Mouse (Mus musculus): Measurements from ENCODE around the gene Parp1. TPM values are rescaled to one million over a fixed set of nuclear protein-coding genes. Genes with fewer than 3 reads are reported as not detected.
"Not testable (repeated sequence)": the region's sequence is repeated elsewhere in the genome, so short reads cannot be mapped to it uniquely, and the experiment has no call there.

Parp1 gene
- total RNA-seq, 4 experiments from 2014 or later, result 71.1 to 84.3 (median 79.6) TPM

- no peak for DNase-seq (ENCODE audit: low spot score in 2 of 2)
Observed at GRCm38 (mm10) chr1:180626141-180626540, 57.4 kb downstream of the Parp1 start.

DNA sequence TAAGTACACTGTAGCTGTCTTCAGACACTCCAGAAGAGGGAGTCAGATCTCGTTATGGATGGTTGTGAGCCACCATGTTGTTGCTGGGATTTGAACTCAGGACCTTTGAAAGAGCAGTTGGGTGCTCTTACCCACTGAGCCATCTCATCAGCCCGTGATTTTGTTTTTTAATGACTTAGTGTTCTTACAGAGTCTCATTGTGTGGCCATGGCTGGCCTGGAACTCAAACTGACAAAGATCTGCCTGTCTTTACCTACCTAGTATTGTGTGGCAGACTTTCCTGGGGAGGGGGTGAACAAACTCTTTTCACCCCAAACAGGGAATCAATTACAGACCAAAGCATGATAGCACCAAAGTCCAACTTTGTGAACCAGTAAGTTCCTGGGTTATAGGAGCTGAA lies 69.1 kb downstream of the Parp1 start:
- not testable (repeated sequence) for DNase-seq (ENCODE audit: low spot score in 2 of 2)

GRCm38 (mm10) chr1:180639416-180640401 lies 71.0 kb downstream of the Parp1 start:
- DNase-seq (ENCODE audit: low spot score in 2 of 2), result no peak

- peak; percentile 6 to 11 for DNase-seq (ENCODE audit: low spot score in 2 of 2)
Observed at GRCm38 (mm10) chr1:180640605-180641125, 71.9 kb downstream of the Parp1 start.

DNA sequence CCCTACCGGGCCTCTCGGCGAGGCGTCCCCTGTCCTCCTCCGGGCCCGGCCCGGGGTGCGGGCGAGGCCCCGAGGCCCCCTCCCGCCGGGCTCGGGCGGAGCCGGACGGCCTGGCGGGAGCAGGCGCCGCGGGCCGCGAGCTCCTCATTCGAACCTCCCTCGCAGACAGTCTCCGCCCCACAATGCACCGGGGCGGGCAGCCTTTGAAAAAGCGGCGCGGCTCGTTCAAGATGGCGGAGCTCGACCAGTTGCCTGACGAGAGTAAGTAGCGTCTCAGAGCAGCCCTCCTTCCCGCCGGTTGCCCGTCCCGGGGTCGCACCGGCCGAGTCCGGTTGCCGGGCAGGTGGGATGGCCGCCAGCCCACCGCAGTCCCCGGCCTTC lies 72.4 kb downstream of the Parp1 start, which contains the start of gene Lin9:
Gene Lin9 (plus strand): TSS at position 14 of the 381 bp plus-strand sequence.
- peak; percentile 74 to 88 for DNase-seq (ENCODE audit: low spot score in 2 of 2)

- peak in 1 of 2 experiments; percentile 3 for DNase-seq (ENCODE audit: low spot score in 2 of 2)
Observed at GRCm38 (mm10) chr1:180641518-180642227, 72.9 kb downstream of the Parp1 start.

- DNase-seq (ENCODE audit: low spot score in 2 of 2), result no peak
Observed at GRCm38 (mm10) chr1:180642228-180642564, 73.5 kb downstream of the Parp1 start.

Small RNA genes lying within 50 kb of the gene (microRNA-seq; reads per million reads assigned to microRNA genes)
- 0 reads per million in 2 experiments for gene Mir6904

Other genes with a start within 250 kb of the Parp1 start
- gene Itpkb, start 238.4 kb upstream of the Parp1 start, total RNA-seq (2022), result 10 to 100 TPM; 19.7 to 26.2 (median 21.4) TPM
- 100 to 1,000 TPM; 139 to 156 (median 147) TPM for gene Stum, start 85.4 kb upstream of the Parp1 start, total RNA-seq (2022)
- 1 to 10 TPM; 2.9 to 4.4 (median 4.0) TPM for gene Lin9, start 72.2 kb downstream of the Parp1 start, total RNA-seq (2022)
- gene Mixl1, start 128.1 kb downstream of the Parp1 start, total RNA-seq (2022), result not detected
- 10 to 100 TPM; 32.2 to 34.0 (median 33.1) TPM for gene Acbd3, start 157.1 kb downstream of the Parp1 start, total RNA-seq (2022)
- gene H3f3a, start 245.0 kb downstream of the Parp1 start, total RNA-seq (2022), result 100 to 1,000 TPM; 259 to 296 (median 268) TPM

Data from left cerebral cortex, adult 8-10 months (tissue).